Mouse (Mus musculus): ENCODE results near the gene Kremen1.

The Kremen1 gene

DNA sequence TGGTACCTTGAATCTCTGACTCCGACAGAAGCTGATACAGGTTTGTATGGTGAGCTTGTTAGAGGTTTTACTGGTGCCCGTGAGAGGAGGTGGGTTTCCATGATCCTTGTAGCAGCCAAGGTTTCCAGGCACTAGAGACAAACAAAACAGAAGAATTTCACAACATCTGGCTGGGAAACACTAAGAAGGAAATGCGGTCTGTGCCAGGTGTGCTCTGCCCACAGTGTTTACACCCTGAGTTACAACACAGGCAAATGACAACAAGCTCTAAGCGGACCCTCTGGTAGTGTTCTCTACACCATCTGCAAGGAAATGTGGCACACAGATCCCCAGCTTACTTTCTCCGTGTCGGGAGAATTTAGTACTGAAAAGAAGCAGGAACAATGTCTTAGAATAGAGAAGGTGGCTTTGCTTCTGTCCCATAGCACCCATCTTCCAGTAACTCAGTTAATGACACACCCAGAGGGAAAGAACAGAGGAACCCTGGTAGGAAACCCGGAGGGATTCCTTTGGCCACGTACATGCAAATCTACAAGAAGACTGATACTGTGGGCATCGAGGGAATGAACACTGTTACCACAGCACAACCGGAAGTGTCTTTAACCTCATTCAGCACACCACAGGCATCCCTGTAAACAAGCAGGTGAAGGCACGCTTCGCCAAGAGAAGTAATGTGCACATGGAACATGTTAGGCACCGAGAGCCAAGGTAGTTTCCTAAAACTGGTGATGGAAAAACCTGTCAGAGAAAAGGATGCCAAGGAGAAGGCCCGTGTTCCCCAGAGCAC is 45.8 kb downstream of the Kremen1 start:
- no peak for DNase-seq

- DNase-seq: peak; percentile 18
Observed at GRCm38 (mm10) chr11:5214483-5215040, 46.8 kb downstream of the Kremen1 start.

- no peak for DNase-seq
Observed at GRCm38 (mm10) chr11:5203054-5203453, 58.3 kb downstream of the Kremen1 start.

DNA sequence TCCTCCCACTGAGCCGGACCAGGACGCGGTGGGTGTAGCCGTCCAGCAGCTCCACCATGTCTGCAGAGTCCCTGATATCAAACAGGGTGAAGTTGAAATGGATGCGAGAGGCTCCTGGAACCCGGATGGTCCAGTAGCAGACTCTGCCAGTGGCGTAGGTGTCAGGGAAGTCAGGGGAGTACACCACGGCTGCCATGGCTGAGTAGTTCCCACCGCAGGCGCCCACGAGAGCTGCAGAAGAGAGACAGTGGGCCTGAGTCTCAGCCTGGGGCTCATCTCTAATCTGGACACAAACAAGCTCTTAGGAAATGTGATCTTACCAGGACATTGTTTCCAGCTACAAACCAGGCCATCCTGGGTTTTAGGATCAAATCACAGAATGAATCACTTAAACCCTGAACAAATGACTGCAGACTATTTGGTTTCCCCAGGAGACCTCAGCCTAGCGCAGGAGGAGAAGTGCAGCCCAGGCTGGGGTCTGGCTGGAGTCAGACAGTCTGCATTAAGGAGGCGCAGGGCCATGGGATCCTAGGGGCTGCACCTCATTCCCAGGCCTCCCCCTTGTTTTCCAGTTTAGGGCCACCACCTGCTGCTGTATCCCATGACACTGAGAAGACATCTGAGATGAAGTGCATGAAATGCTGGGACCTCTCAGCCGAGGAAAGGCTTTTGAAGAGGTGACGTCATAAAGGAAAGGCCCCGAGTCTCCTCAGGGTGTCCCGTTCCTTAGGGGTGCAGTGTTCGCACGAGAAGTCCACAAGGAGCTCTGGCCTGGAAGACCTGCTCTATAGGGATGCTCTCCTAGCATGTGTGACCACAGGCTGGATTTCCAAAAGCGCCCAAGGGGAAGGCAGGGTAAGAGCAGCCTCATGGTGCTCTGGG is 59.3 kb downstream of the Kremen1 start:
- DNase-seq: no peak

GRCm38 (mm10) chr11:5199879-5200278 is 61.5 kb downstream of the Kremen1 start:
- DNase-seq: no peak

- no peak for DNase-seq
Observed at GRCm38 (mm10) chr11:5197068-5197467, 64.3 kb downstream of the Kremen1 start.

DNA sequence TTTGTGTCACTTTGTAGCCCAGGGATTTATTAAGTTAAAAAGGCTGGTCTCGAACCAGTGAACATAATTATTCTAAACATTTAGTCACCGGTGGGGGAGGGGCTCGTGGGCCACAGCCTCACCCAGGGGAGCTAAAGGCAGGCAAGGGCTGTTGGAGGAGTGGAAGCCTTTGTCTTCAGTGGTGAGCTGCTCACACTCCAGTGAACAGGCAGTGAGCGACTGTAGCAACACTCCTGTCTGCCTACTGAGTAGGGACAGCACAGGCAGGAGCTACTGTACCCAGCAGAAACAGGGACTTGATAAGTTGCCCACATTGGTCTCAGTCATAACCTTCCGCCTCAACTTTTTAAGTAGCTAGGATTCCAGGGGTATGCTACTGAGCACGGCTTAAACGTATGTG is 64.8 kb downstream of the Kremen1 start:
- DNase-seq: no peak

DNA sequence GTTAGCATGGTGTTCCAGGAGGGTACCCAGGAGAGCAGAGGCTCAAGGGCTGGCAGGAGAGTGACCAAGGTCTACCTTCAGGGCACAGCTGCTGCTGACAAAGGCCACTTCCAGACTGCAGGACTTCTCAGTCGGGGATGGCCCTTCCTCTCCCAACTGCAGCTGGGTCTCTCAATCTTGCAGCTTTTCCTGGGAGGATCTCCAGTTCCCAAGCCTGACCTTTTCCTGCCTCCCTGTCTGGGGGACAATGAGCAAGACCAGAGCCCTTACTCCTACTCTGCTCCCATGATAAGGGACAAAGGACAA is 67.8 kb downstream of the Kremen1 start:
- no peak for DNase-seq

DNA sequence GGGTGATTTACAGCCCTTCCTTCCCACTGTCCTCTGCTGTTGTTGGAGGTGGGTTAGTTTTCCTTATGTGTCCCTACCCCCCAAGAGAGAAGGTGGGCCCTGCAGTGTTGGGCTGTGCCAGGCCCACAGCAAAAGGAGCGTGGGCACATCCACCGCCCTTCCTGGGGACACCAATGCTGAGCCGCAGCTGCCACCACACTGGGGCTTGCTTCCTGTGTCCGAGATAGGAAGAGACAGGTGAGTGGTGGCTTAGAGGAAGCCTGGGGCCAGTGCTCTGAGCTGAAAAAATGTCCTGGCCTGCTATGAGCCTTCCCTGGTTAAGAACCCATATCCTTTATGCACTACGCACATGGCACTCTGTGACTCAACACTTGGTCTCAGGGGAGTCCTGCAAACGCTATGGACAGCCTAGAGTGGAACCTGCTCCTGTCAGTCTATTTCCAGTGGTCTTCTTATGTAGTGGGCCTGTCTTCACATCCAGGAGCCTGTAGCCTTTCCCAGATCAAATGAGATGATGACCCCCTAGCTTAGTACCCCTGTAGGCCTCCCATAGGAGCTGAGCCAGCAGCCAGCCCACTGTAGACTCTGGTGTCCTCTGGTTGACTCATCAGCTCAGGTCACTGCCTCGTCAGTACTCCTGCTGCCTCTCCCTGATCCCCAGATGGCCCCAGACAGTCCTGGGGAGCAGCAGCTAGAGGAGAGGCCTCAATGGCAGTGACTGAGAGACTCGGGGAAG is 68.3 kb downstream of the Kremen1 start:
- DNase-seq: no peak

GRCm38 (mm10) chr11:5192084-5192516 is 69.3 kb downstream of the Kremen1 start:
- DNase-seq: no peak

DNA sequence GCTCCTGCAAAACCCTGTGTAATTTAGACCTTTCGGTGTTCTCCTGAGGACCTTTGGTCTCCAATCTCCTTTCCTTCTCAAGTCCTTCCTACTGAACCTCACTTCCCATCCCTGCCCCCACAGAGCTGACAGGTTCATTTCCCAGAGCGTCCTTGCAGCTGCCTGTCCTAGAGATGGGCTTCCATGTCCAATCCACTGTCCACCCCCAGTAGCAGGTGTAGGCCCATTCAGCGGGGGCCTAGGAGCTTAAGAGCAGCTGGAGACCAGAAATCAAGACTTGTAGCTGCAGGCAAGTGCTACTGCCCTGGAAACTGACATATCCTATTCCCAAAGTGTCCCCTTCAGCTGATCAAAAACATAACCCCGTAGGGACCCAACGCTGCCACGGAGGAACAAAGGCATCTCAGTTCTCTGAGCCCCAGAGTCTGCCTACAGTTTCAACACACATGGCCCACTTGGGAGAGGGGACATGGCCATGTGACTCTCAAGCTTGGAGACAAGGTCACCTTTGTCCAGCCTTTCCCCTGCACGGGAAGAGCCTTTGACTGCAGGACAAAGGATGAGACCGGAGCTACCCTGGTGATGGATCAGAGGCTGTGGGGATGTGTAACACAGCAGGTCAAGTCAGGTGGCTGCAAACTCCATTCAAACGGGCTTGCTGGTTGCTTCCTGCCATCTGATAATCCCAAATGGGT is 72.0 kb downstream of the Kremen1 start:
- DNase-seq: no peak

GRCm38 (mm10) chr11:5188170-5188569 is 73.2 kb downstream of the Kremen1 start:
- DNase-seq: no peak

GRCm38 (mm10) chr11:5184832-5185231 is 76.5 kb downstream of the Kremen1 start:
- DNase-seq: no peak

- DNase-seq: no peak
Observed at GRCm38 (mm10) chr11:5184250-5184649, 77.1 kb downstream of the Kremen1 start.

DNA sequence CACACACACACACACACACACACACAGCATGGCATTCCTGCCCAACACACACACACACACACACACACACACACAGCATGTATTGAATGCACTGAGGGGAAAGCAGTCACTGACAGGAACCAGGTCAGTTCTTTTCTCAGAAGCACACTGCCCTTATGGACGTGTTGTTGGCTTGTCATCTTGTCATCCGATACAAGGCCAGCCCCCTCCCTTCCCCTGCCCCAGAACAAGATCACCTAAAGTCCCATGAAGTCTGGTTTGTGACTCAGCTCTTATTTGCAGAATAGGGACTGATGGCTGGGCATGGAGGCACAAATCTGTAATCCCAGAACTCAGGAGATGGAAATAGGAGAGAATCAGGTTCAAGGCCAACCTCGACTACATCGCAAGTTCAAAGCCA is 78.5 kb downstream of the Kremen1 start:
- no peak for DNase-seq

DNA sequence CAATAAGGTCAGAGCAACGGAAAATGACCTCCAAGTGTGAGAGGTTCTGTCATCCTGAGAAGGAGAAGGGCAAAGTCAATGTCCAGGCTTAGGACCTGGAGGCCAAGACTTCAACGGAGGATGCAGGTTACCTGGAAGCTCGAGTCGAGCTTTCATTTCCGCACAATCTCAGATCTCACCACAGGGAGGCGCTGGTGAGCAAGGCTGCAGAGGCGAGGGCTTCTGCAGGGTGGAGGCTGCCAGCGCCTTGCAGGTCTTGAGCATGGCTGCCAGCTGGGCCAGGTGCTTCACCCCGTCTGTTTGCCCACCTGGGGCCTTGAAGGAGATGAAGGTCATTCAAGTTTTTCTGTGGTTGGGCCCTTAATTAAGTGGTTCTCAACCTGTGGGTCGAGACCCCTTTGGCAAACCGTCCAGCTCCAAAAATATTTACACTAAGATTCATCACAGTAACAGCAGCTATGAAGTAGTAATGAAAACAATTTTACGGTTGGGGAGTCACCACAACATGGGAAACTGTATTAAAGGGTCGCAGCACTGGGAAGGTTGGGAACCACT is 79.4 kb downstream of the Kremen1 start:
- DNase-seq: peak; percentile 78

- no peak for DNase-seq
Observed at GRCm38 (mm10) chr11:5179391-5179790, 82.0 kb downstream of the Kremen1 start.

DNA sequence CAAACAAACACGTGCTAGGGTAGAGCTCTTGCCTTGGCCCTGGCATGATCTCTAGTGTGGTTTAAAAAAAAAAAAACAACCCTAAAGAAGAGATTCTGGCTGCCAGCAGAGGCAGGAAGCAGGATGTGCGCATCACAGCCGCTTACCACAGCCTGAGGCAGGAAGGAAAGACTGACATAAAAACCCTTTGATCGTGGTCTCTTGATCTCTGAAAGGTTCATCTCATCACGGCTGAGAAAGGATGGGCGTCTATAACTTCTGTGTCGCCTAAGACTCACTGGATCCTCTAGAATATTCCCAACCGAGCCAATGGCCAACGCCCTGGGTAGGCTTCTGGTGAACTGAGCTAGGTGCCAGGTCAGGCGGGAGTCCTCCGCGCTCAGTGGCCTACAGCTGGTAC is 84.2 kb downstream of the Kremen1 start:
- no peak for DNase-seq

GRCm38 (mm10) chr11:5176685-5177084 is 84.7 kb downstream of the Kremen1 start:
- DNase-seq: no peak

- no peak for DNase-seq
Observed at GRCm38 (mm10) chr11:5175866-5176265, 85.5 kb downstream of the Kremen1 start.

DNA sequence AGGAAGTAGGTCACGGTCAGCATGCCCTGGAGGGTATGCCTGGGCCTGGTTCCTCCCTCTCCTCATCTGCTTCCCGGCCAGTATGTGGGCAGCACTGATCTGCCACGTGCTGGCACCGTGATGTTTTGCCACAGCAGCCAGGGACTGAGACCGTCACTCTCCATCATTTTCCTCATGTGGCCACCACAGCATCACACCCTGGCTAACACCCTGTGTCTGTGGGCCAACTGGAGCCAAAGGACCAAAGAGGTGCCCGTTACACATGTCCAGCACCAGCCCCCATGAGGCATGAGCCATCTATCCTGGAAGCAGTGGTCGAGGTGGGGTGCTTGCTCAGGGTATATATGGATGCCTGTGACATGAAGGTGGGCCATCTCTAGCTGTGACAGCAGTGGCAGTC is 86.2 kb downstream of the Kremen1 start:
- no peak for DNase-seq

- no peak for DNase-seq
Observed at GRCm38 (mm10) chr11:5172861-5173260, 88.5 kb downstream of the Kremen1 start.
